Mouse (Mus musculus) heart, adult 2 months (tissue): ENCODE measurements around the gene Cul7.

Experiments used
- CTCF ChIP-seq: fragments of 200-600 bp; IDR thresholded peaks from 2 replicates; pipeline ENCODE4 v1.8.1; 2022; ENCODE audit warnings: antibody characterized with exemption, mild to moderate bottlenecking, moderate library complexity
- EP300 ChIP-seq: fragments of 200-500 bp; IDR thresholded peaks from 2 replicates; pipeline ENCODE4 v1.6.1; 2011; ENCODE audit warnings: low read depth, low read length, control low read depth; ENCODE audit not compliant: insufficient read depth
- POLR2A ChIP-seq: fragments of 200-500 bp; IDR thresholded peaks from 2 replicates; pipeline ENCODE4 v1.6.1; 2011; ENCODE audit warnings: mild to moderate bottlenecking, low read depth, low read length, control low read depth; ENCODE audit not compliant: insufficient read depth

DNA sequence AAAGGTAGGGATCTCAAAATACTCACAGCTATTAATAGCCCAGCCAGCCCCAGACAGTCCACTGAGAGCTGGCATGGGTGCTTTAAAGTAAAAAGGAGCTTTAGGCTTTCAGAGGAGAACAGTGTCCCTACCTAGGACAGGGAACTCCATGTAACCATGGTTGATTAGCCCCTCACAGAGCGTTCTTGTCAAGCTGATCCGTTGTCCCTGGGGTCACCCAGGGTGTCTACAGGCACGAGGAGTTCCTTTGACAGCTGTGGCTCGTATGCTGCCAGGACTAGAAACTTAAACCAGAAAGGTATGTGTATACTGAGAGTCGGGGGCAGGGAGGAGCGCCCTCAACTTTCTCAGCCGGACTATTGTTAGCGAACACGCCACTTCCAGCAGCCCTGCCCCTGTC lies 28.8 kb downstream of the Cul7 start:
- peak; percentile 40 for TF ChIP-seq POLR2A
- peak; percentile 59; the same call in 1 of the 2 replicates for TF ChIP-seq EP300
- TF ChIP-seq CTCF, result no peak
